In the genomic region with DNA sequence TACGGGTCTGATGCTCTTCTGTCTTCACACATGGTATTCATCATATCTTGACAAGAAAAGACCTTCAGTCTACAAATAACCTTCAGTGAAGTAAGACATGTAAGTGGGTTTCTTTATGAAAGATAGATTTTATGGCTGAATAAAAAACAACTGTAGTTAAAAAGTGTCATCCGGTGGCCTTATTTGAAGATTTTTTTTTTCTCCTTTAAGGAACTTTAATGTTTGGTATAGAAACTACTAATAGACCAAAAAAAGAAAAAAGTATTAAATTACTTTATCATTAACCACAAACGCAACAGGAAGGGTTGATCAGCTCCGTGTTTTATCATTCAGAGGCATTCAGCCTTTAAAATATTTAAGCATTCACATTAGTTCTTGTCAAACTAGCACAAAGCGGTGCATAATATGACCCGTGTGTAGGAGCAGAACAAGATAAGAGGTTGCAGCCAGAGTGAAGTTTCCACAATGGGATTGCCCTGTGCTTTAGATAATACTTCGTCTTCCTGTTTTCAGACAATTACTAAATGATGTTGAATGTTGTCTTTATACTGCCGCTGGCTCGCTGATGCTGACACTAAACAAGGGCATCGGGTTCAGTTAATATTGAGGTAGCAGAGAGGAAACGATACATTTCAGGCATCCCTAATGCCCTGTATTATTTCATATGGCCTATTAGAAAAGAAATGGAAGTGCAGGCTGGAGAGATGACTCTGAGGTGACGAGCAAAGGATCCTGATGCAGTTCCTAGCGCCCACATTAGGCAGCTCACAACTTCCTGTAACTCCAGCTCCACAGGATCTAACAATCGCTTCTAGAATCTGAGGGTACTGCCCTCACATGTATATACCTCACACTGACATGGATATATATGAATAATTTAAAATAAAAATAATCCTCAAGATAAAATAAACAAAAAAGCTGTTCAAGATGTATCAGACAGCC, we compare ENCODE assay signal across 12 mouse cellular contexts.
"Had no signal": no experiment of that assay in that cellular context is flagged by ENCODE, and none has a peak within 500 bp of the region (broad histone marks: within the 10 kb centered on the region; RNA-seq: fewer than 3 reads in every experiment).

No protein-coding gene starts in this region.

- ATAC-seq: intestine, embryonic 16.5 days; midbrain, embryonic 15.5 days had no signal

- H3K27ac ChIP-seq: kidney, embryonic 15.5 days; limb, embryonic 13.5 days; midbrain, embryonic 15.5 days; neural tube, embryonic 12.5 days had no signal

- H3K27me3 ChIP-seq: kidney, embryonic 15.5 days; limb, embryonic 13.5 days; midbrain, embryonic 15.5 days; neural tube, embryonic 12.5 days had no signal

- H3K4me3 ChIP-seq: kidney, embryonic 15.5 days; limb, embryonic 13.5 days; midbrain, embryonic 15.5 days; neural tube, embryonic 12.5 days had no signal

- H3K9ac ChIP-seq: kidney, embryonic 15.5 days; limb, embryonic 13.5 days; midbrain, embryonic 15.5 days; neural tube, embryonic 12.5 days had no signal

- H3K36me3 ChIP-seq: kidney, embryonic 15.5 days; limb, embryonic 13.5 days; midbrain, embryonic 15.5 days; neural tube, embryonic 12.5 days had no signal

- H3K4me2 ChIP-seq: kidney, embryonic 15.5 days; limb, embryonic 13.5 days; midbrain, embryonic 11.5 days; midbrain, embryonic 15.5 days; neural tube, embryonic 12.5 days had no signal

- H3K4me1 ChIP-seq: midbrain, embryonic 15.5 days; neural tube, embryonic 12.5 days had no signal

- H3K9me3 ChIP-seq: kidney, embryonic 15.5 days; midbrain, embryonic 15.5 days; neural tube, embryonic 12.5 days had no signal

- DNase-seq: kidney, adult 2 months; kidney, postnatal 14 days; left cerebral cortex, postnatal 4 days; lung, adult 18-20 months; thymus, adult 18-20 months; thymus, postnatal 14 days had no signal
